In the genomic region with DNA sequence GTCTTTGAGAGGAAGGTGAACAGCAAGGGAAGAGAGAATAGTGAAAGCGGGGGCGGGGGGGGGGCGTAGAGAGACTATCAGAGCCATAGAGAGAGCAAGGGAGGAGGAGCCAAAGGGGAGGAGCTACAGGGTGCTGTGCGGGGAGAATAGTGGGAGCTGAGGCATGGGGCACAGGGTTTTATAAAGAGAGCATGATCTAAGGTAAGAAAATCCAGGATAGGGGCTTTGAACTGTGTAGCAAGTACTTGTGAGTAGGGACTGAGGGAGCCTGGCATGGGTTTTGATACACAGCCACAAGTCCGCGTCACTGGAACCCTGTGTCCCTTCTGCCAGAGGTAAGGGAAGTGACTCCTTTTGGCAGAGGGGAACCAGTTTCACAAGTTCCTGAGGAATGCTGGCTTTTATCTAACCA, we compare ENCODE assay signal across 8 mouse cellular contexts. TPM values are rescaled to one million over a fixed set of nuclear protein-coding genes. Genes with fewer than 3 reads are reported as not detected.
DNase-seq lines count a peak whose midpoint lies in the region; ATAC-seq lines count a peak whose summit lies in the region.

No protein-coding gene starts in this region.

- H3K27me3 ChIP-seq in hindbrain, embryonic 12.5 days = 0 out of 2 replicates have a peak, but pooled peaks cover 2% of the 10 kb centered on the region
- no peaks in the 10 kb centered on the region for H3K27me3 ChIP-seq in midbrain, embryonic 14.5 days (ENCODE audit: control insufficient read depth, insufficient read depth, low read length)

- H3K9ac ChIP-seq in hindbrain, embryonic 12.5 days = no peak overlapping the region
- H3K9ac ChIP-seq in midbrain, embryonic 14.5 days (replicated peaks; ENCODE audit: low read length) = no peak overlapping the region

- ATAC-seq in erythroblast, adult 5-6 weeks (replicated peaks; ENCODE audit: low FRiP score, poor library complexity, severe bottlenecking) = peak; percentile 68; the same call in 1 of the 2 replicates
- ATAC-seq in hindbrain, embryonic 12.5 days (ENCODE audit: low FRiP score) = no peak
- ATAC-seq in midbrain, embryonic 14.5 days (ENCODE audit: low FRiP score, low TSS enrichment) = no peak

- H3K4me2 ChIP-seq in hindbrain, embryonic 12.5 days (replicated peaks) = peak overlapping the region; percentile 34
- peak overlapping the region; percentile 5 for H3K4me2 ChIP-seq in midbrain, embryonic 14.5 days (ENCODE audit: low read length)

- no peak overlapping the region for H3K4me3 ChIP-seq in hindbrain, embryonic 12.5 days
- no peak overlapping the region for H3K4me3 ChIP-seq in midbrain, embryonic 14.5 days (replicated peaks; ENCODE audit: low read depth, low read length)

- H3K36me3 ChIP-seq in hindbrain, embryonic 12.5 days = no peaks in the 10 kb centered on the region
- no peaks in the 10 kb centered on the region for H3K36me3 ChIP-seq in midbrain, embryonic 14.5 days (ENCODE audit: control insufficient read depth, insufficient read depth, low read length)

- no peak overlapping the region for H3K27ac ChIP-seq in hindbrain, embryonic 12.5 days
- no peak overlapping the region for H3K27ac ChIP-seq in midbrain, embryonic 14.5 days (replicated peaks; ENCODE audit: low read depth, low read length)

- WGBS in hindbrain, embryonic 12.5 days = 28% methylated on average over 5 of the region's 6 CpGs
- WGBS in midbrain, embryonic 14.5 days = 10% methylated on average over 5 of the region's 6 CpGs

- DNase-seq in B cell, adult 2 months = peak; percentile 49 to 56
- DNase-seq in ES-CJ7 (ENCODE audit: low read depth, low spot score) (peak; percentile 36), liver (peak; percentile 72)
- DNase-seq in midbrain, embryonic 14.5 days = no peak
- no peak for DNase-seq in right cerebral cortex, postnatal 36 days (ENCODE audit: low spot score in 2 of 2)
- no peak for DNase-seq in yolk sac, embryonic 10.5 days (ENCODE audit: low spot score)

- no peaks in the 10 kb centered on the region for H3K9me3 ChIP-seq in hindbrain, embryonic 12.5 days (replicated peaks)
- H3K9me3 ChIP-seq in midbrain, embryonic 14.5 days (ENCODE audit: control insufficient read depth, low read length) = no peaks in the 10 kb centered on the region

- H3K4me1 ChIP-seq in hindbrain, embryonic 12.5 days = peaks cover 7% of the 10 kb centered on the region; the same call in 1 of the 2 replicates
- no peaks in the 10 kb centered on the region for H3K4me1 ChIP-seq in midbrain, embryonic 14.5 days (ENCODE audit: control insufficient read depth, insufficient read depth, low read length)

RNA-seq across cellular contexts. Expression of a gene that starts 54.9 kb away (rescaled TPM):
- 45.1 and 47.7 TPM in 2 replicates for total RNA-seq in erythroblast, adult 5-6 weeks (2015; ENCODE audit: low replicate concordance)
- total RNA-seq in erythroblast, adult 5-6 weeks (2017; ENCODE audit: low replicate concordance) = 44.5 and 51.9 TPM in 2 replicates
- 49.7 and 51.8 TPM in 2 replicates for polyA plus RNA-seq in hindbrain, embryonic 12.5 days (2016; fragmentation: Nextera tagmentation; extraction: Ambion mirVana)
- polyA plus RNA-seq in midbrain, embryonic 14.5 days (2014; fragmentation: Nextera tagmentation; extraction: Ambion mirVana) = 32.8 and 38.0 TPM in 2 replicates

Comparison
In these comparisons a context has a peak if more than half of its experiments do, and no peak if none do; other contexts are left out.
1. DNase-seq: peak in B cell, adult 2 months (2 of 2), ES-CJ7 (single experiment) and liver (single experiment); none in midbrain, embryonic 14.5 days (single experiment), right cerebral cortex, postnatal 36 days (0 of 2) and yolk sac, embryonic 10.5 days (single experiment).